Mouse (Mus musculus) erythroblast, embryonic 14.5 days (primary cell): ENCODE results near the gene Adnp.

Experiments
- GATA1 ChIP-seq: IDR thresholded peaks from 2 replicates; pipeline ENCODE4 v1.6.1; 2012; ENCODE audit warnings: low read length, inconsistent platforms, mixed read lengths
- TAL1 ChIP-seq: IDR thresholded peaks from 3 replicates; pipeline ENCODE4 v1.6.1; 2012; ENCODE audit warnings: low read length, inconsistent platforms, mixed read lengths

GRCm38 (mm10) chr2:168213788-168214397, 7.0 kb upstream of the Adnp start:
- no peak for TF ChIP-seq GATA1
- TF ChIP-seq TAL1 = no peak
